Mouse (Mus musculus) liver, postnatal 0 days (tissue): ENCODE measurements around the gene Gm5901. TPM values are rescaled to one million over a fixed set of nuclear protein-coding genes. Genes with fewer than 3 reads are reported as not detected.
"Not testable (repeated sequence)": the region's sequence is repeated elsewhere in the genome, so short reads cannot be mapped to it uniquely, and the experiment has no call there.

Source experiments
- ATAC-seq: fragments of 200-750 bp; cut with Nextera tagmentation; 2 replicates; pipeline ENCODE4 v1.8.0; 2017; ENCODE audit warnings: mild to moderate bottlenecking, moderate library complexity
- DNase-seq: peaks from one replicate; pipeline ENCODE4 v3.0.0-alpha.2; 2016
- H3K27ac ChIP-seq: fragments of 300-500 bp; sonication (generic); 2 replicates; pipeline ENCODE4 v1.5.1; 2014; ENCODE audit warnings: antibody characterized with exemption, moderate library complexity, mild to moderate bottlenecking, low read depth
- H3K27me3 ChIP-seq: fragments of 300-500 bp; sonication (generic); 2 replicates; pipeline ENCODE4 v1.6.1; 2014; ENCODE audit warnings: low read length, control low read depth, mixed read lengths; ENCODE audit not compliant: insufficient read depth
- H3K36me3 ChIP-seq: fragments of 300-500 bp; sonication (generic); replicated peaks from 2 replicates; pipeline ENCODE4 v1.6.1; 2014; ENCODE audit warnings: mild to moderate bottlenecking, control low read depth, low read length, moderate library complexity, mixed read lengths; ENCODE audit not compliant: insufficient read depth
- H3K4me1 ChIP-seq: fragments of 300-500 bp; sonication (generic); 2 replicates; pipeline ENCODE4 v1.6.1; 2014; ENCODE audit warnings: antibody characterized with exemption, mild to moderate bottlenecking, control low read depth; ENCODE audit not compliant: insufficient read depth
- H3K4me2 ChIP-seq: fragments of 300-500 bp; sonication (generic); 2 replicates; pipeline ENCODE4 v1.6.1; 2014; ENCODE audit warnings: low read depth, mild to moderate bottlenecking, low read length, moderate library complexity, mixed read lengths
- H3K4me3 ChIP-seq: fragments of 300-500 bp; sonication (generic); 2 replicates; pipeline ENCODE4 v1.5.1; 2014; ENCODE audit warnings: low read depth, low read length
- H3K9ac ChIP-seq: fragments of 300-500 bp; sonication (generic); replicated peaks from 2 replicates; pipeline ENCODE4 v1.6.1; 2014; ENCODE audit warnings: mild to moderate bottlenecking, moderate library complexity
- H3K9me3 ChIP-seq: fragments of 300-500 bp; sonication (generic); 2 replicates; pipeline ENCODE4 v1.6.1; 2016; ENCODE audit warnings: mild to moderate bottlenecking, control low read depth, low read length, mixed read lengths
- CTCF ChIP-seq: sonication (generic); IDR thresholded peaks from 2 replicates; pipeline ENCODE4 v1.5.1; 2016; ENCODE audit warnings: antibody characterized with exemption, low read depth
- EP300 ChIP-seq: IDR thresholded peaks from 2 replicates; pipeline ENCODE4 v1.6.1; 2016; ENCODE audit warnings: antibody characterized with exemption, low read depth, mild to moderate bottlenecking
- WGBS: fragments of 180-500 bp; shearing (Covaris S2); extraction: QIAGEN DNeasy Blood & Tissue Kit; methylation state at CpG from one replicate; pipeline ENCODE4 v1.1.7; 2014; ENCODE audit not compliant: insufficient replicate concordance; 5-methylcytosine and 5-hydroxymethylcytosine counted together
- polyA plus RNA-seq: library from polyadenylated mRNA; unstranded; fragments of >200 nt; fragmentation: Nextera tagmentation; extraction: Ambion mirVana; gene quantifications from 2 replicates; pipeline ENCODE4 v1.2.1, GENCODE M21; 2015

The Gm5901 gene
- polyA plus RNA-seq, 1 experiment from 2014 or later, result not detected

DNA sequence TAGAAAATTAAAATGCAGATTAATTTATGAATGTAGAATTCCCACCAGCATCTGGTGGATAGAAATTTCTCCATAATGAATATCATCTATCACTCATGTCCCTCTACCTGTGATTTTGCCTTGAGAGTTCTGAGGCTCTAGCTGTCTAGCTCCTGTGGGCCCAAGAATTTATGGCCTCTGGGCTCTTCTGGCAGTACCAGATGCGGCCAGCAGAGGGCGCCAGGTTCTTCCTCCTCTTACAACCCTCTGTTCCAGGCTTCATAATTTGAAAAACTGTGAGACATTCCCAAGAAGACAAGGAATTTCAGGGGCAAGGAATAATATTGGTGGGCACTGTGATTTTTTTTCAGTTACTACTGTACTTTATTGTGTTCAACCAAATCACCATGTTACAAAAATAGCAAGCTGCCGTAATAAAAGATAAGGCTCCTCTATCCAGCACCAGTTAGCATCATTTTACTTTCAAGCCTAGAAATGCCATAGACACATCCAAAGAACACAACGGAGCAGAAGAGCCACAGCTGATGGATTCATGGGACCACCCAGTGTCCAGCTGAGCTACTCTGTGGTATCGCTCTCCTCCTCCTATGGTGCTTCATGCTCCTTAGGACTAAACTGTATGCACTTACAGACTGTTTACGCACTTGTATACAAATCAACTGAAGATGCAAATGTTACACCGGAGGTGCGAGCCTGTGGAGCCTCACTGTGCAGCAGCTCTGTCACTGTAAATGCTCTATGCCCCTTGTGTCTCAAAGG lies 37.2 kb downstream of the Gm5901 start:
- not testable (repeated sequence) for H3K9me3 ChIP-seq, H3K4me3 ChIP-seq, H3K27ac ChIP-seq, H3K27me3 ChIP-seq, H3K9ac ChIP-seq, H3K4me2 ChIP-seq, H3K4me1 ChIP-seq, H3K36me3 ChIP-seq
- WGBS, result 58% methylated on average over 8 of the region's 8 CpGs
- TF ChIP-seq CTCF, result peak; percentile 90
- DNase-seq (peak; percentile 77), ATAC-seq (0 out of 2 replicates have a peak, but pooled peaks have one; percentile 38)

DNA sequence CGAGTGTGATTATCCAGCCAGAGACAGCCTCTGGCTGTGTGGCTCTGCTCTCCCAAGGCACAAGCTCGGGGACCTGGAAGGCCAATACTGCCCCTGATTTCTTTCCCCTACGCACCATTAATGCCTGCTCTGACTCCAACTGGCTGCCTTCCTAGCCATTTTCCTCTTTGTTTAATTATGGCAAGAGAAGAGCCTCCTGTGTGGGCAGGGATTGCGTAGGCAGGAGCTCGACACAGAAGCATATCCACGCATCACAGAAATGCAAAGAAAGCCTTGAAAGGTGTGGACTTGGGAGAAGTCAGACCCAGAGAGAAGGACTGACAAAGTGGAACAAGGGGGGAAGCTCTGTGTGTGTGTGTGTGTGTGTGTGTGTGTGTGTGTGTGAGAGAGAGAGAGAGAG lies 39.5 kb downstream of the Gm5901 start:
- TF ChIP-seq CTCF, result no peak
- TF ChIP-seq EP300, result no peak
- ATAC-seq (no peak), DNase-seq (no peak)
- no peak overlapping the region for H3K4me2 ChIP-seq
- H3K27ac ChIP-seq, result no peak overlapping the region
- no peaks in the 10 kb centered on the region for H3K4me1 ChIP-seq
- no peak overlapping the region for H3K9ac ChIP-seq
- H3K4me3 ChIP-seq, result no peak overlapping the region
- no peaks in the 10 kb centered on the region for H3K27me3 ChIP-seq
- no peaks in the 10 kb centered on the region for H3K36me3 ChIP-seq
- H3K9me3 ChIP-seq, result no peaks in the 10 kb centered on the region
- 50% methylated on average over 6 of the region's 6 CpGs for WGBS

DNA sequence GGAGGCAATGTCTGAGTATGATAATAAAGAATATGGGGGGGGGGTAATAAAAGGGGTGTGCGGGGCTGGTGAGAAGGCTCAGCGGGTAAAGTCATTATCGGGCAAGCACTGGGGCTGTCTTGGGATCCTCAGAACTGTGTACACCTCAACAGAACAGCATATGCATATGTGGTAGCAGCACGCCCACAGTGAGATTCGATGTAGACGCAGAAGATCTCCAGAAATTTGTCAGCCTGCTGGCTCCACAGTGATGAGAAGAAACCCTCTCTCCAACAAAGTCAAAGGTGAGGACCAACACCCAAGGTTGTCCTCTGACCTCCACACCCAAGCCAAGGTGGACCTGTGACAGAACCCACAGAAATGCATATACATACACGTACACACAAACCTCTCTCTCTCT lies 41.7 kb downstream of the Gm5901 start:
- WGBS, result 76% methylated on average over 7 of the region's 7 CpGs
- TF ChIP-seq CTCF (no peak), EP300 (no peak)
- no peaks in the 10 kb centered on the region for H3K27me3 ChIP-seq
- H3K27ac ChIP-seq, result no peak overlapping the region
- H3K4me2 ChIP-seq, result no peak overlapping the region
- H3K9me3 ChIP-seq, result no peaks in the 10 kb centered on the region
- DNase-seq (no peak), ATAC-seq (no peak)
- no peaks in the 10 kb centered on the region for H3K4me1 ChIP-seq
- H3K9ac ChIP-seq, result no peak overlapping the region
- H3K4me3 ChIP-seq, result no peak overlapping the region
- no peaks in the 10 kb centered on the region for H3K36me3 ChIP-seq

DNA sequence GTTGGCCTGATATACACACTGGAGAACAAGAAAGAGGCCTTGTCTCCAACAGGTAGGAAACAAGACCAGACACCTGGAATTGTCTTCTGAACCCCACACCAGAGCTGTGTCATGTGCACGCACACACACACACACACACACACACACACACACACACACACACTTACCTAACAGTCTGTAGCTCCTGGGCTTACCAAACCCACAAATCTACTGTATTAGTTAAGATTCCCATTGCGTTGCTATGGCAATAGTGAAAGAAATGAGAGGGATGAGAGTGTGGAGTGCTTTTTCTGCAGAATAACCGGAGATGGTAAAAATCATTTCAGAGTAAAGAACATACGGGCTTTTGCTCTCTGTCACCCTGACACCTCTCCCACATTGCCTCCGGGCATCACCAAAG lies 43.3 kb downstream of the Gm5901 start:
- Histone ChIP-seq H3K4me1 (no peaks in the 10 kb centered on the region), H3K9ac (no peak overlapping the region), H3K27ac (no peak overlapping the region), H3K27me3 (no peaks in the 10 kb centered on the region), H3K36me3 (no peaks in the 10 kb centered on the region), H3K4me3 (no peak overlapping the region), H3K9me3 (no peaks in the 10 kb centered on the region), H3K4me2 (no peak overlapping the region)
- ATAC-seq (no peak), DNase-seq (no peak)
- TF ChIP-seq CTCF, result no peak
- TF ChIP-seq EP300, result no peak
- 69% methylated on average over 5 of the region's 5 CpGs for WGBS

DNA sequence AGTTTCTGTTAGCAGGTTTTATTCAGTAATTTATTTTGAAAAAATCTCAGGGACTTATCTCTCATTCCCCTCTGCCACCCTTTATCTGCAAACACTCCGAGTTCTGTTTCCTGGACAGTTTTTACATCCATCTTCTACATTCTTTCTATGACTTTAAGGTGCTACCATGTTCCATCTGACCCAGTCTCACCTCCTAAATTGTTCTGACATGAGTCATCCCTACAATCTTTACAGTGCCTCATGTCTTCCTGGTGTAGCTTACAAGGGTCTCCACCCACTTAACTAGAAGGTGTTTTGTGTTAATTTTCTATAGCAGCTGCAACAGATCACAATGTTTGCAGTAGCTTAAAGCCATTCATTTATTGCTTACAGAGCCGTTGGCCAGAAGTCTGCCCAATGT lies 46.1 kb downstream of the Gm5901 start:
- 39% methylated on average over 2 of the region's 2 CpGs for WGBS
- H3K4me1 ChIP-seq, result no peaks in the 10 kb centered on the region
- H3K4me3 ChIP-seq, result no peak overlapping the region
- no peaks in the 10 kb centered on the region for H3K9me3 ChIP-seq
- TF ChIP-seq EP300, result no peak
- TF ChIP-seq CTCF, result no peak
- no peaks in the 10 kb centered on the region for H3K36me3 ChIP-seq
- H3K4me2 ChIP-seq, result no peak overlapping the region
- no peak for ATAC-seq
- no peak overlapping the region for H3K27ac ChIP-seq
- no peak for DNase-seq
- peaks cover 19% of the 10 kb centered on the region for H3K27me3 ChIP-seq
- no peak overlapping the region for H3K9ac ChIP-seq

DNA sequence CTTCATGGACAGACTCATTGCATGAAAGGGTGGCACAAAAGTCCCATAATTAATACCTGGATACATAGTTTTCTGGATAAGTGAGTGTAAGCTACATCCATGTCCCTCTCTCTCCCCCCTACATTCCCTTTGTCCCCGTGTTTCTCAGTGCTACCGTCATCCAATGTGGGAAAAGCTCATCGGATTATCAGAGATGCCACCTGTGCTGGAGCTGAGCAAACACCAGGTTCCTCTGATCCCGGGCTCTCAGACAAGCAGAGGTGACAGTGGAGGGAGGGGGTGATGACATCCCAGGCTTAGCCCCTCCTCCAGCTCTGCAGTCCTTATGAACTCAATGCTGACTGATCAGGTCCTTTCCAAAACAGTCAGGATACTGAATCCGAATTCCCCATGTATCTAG lies 49.5 kb downstream of the Gm5901 start:
- H3K4me1 ChIP-seq, result no peaks in the 10 kb centered on the region
- H3K27me3 ChIP-seq, result peaks cover 33% of the 10 kb centered on the region
- H3K4me2 ChIP-seq, result no peak overlapping the region
- no peak overlapping the region for H3K27ac ChIP-seq
- H3K36me3 ChIP-seq, result no peaks in the 10 kb centered on the region
- 3% methylated on average over 5 of the region's 5 CpGs for WGBS
- DNase-seq (no peak), ATAC-seq (no peak)
- no peak overlapping the region for H3K9ac ChIP-seq
- no peak for TF ChIP-seq EP300
- TF ChIP-seq CTCF, result no peak
- no peaks in the 10 kb centered on the region for H3K9me3 ChIP-seq
- no peak overlapping the region for H3K4me3 ChIP-seq
